Mouse (Mus musculus) forebrain, postnatal 0 days (tissue): ENCODE measurements around the gene Lamp1. TPM values are rescaled to one million over a fixed set of nuclear protein-coding genes. Genes with fewer than 3 reads are reported as not detected.

Experiments used
- ATAC-seq: fragments of 200-750 bp; cut with Nextera tagmentation; 2 replicates; pipeline ENCODE4 v1.8.0; 2017; ENCODE audit warnings: mild to moderate bottlenecking, moderate library complexity
- DNase-seq: peaks from one replicate; pipeline ENCODE4 v3.0.0-alpha.2; 2015
- H3K27ac ChIP-seq: fragments of 300-500 bp; sonication (generic); 2 replicates; pipeline ENCODE4 v1.5.1; 2014; ENCODE audit warnings: low read depth, mild to moderate bottlenecking, antibody characterized with exemption, low read length, moderate library complexity, mixed read lengths
- H3K27me3 ChIP-seq: fragments of 300-500 bp; sonication (generic); 2 replicates; pipeline ENCODE4 v1.6.1; 2014; ENCODE audit warnings: mild to moderate bottlenecking, low read length, mixed read lengths; ENCODE audit not compliant: insufficient read depth
- H3K36me3 ChIP-seq: fragments of 300-500 bp; sonication (generic); 2 replicates; pipeline ENCODE4 v1.6.1; 2014; ENCODE audit warnings: mild to moderate bottlenecking, moderate library complexity; ENCODE audit not compliant: insufficient read depth
- H3K4me1 ChIP-seq: fragments of 300-500 bp; sonication (generic); 2 replicates; pipeline ENCODE4 v1.6.1; 2014; ENCODE audit warnings: antibody characterized with exemption; ENCODE audit not compliant: insufficient read depth
- H3K4me2 ChIP-seq: fragments of 300-500 bp; sonication (generic); 2 replicates; pipeline ENCODE4 v1.6.1; 2014; ENCODE audit warnings: low read depth, mild to moderate bottlenecking, moderate library complexity
- H3K4me3 ChIP-seq: fragments of 300-500 bp; sonication (generic); 2 replicates; pipeline ENCODE4 v1.5.1; 2014; ENCODE audit warnings: low read depth, low read length, mixed read lengths
- H3K9ac ChIP-seq: fragments of 300-500 bp; sonication (generic); 2 replicates; pipeline ENCODE4 v1.6.1; 2014; ENCODE audit warnings: mild to moderate bottlenecking
- H3K9me3 ChIP-seq: fragments of 300-500 bp; sonication (generic); 2 replicates; pipeline ENCODE4 v1.6.1; 2016; ENCODE audit warnings: low read length
- CTCF ChIP-seq: sonication (generic); IDR thresholded peaks from 2 replicates; pipeline ENCODE4 v1.5.1; 2016; ENCODE audit warnings: antibody characterized with exemption, control low read depth, low read depth
- WGBS: fragments of 180-500 bp; shearing (Covaris S2); extraction: QIAGEN DNeasy Blood & Tissue Kit; methylation state at CpG from one replicate; pipeline ENCODE4 v1.1.7; 2014; 5-methylcytosine and 5-hydroxymethylcytosine counted together
- polyA plus RNA-seq: library from polyadenylated mRNA; unstranded; fragments of >200 nt; fragmentation: Nextera tagmentation; extraction: Ambion mirVana; gene quantifications from 2 replicates; pipeline ENCODE4 v1.2.1, GENCODE M21; 2015
- total RNA-seq: library from RNA; depleted of rRNA; stranded (reverse); fragments of >200 nt; gene quantifications from 2 replicates; pipeline ENCODE4 v1.2.3, GENCODE M21; 2014

Lamp1 gene
- total and polyA plus RNA-seq, 2 experiments from 2014 or later, result 295 to 373 TPM

- no peak for TF ChIP-seq CTCF
- no peak for DNase-seq
- H3K9ac ChIP-seq, result no peak overlapping the region
- no peaks in the 10 kb centered on the region for H3K27me3 ChIP-seq
- 83% methylated on average over 3 of the region's 3 CpGs for WGBS
- no peak overlapping the region for H3K27ac ChIP-seq
- H3K4me1 ChIP-seq, result peaks cover 9% of the 10 kb centered on the region; the same call in 1 of the 2 replicates
- no peak for ATAC-seq
- peak overlapping the region; percentile 90; the same call in 1 of the 2 replicates for H3K4me2 ChIP-seq
- H3K4me3 ChIP-seq, result no peak overlapping the region
- H3K9me3 ChIP-seq, result no peaks in the 10 kb centered on the region
- no peaks in the 10 kb centered on the region; the same call in 1 of the 2 replicates for H3K36me3 ChIP-seq
These were observed 1.7 kb downstream of the Lamp1 start for GRCm38 (mm10) chr8:13160691-13161090.

GRCm38 (mm10) chr8:13162098-13162497 is 3.1 kb downstream of the Lamp1 start:
- H3K9ac ChIP-seq, result no peak overlapping the region
- peaks cover 9% of the 10 kb centered on the region; the same call in 1 of the 2 replicates for H3K4me1 ChIP-seq
- 86% methylated on average over 6 of the region's 6 CpGs for WGBS
- H3K4me3 ChIP-seq, result no peak overlapping the region
- no peaks in the 10 kb centered on the region; the same call in 1 of the 2 replicates for H3K36me3 ChIP-seq
- H3K4me2 ChIP-seq, result no peak overlapping the region
- ATAC-seq (no peak), DNase-seq (no peak)
- H3K27me3 ChIP-seq, result no peaks in the 10 kb centered on the region
- TF ChIP-seq CTCF, result no peak
- no peaks in the 10 kb centered on the region for H3K9me3 ChIP-seq
- H3K27ac ChIP-seq, result no peak overlapping the region

- H3K9ac ChIP-seq, result no peak overlapping the region
- DNase-seq (no peak), ATAC-seq (no peak)
- peaks cover 7% of the 10 kb centered on the region; the same call in 1 of the 2 replicates for H3K4me1 ChIP-seq
- no peak overlapping the region for H3K4me3 ChIP-seq
- peaks cover 6% of the 10 kb centered on the region; the same call in 1 of the 2 replicates for H3K36me3 ChIP-seq
- TF ChIP-seq CTCF, result no peak
- no peak overlapping the region for H3K4me2 ChIP-seq
- H3K27ac ChIP-seq, result no peak overlapping the region
- no peaks in the 10 kb centered on the region for H3K9me3 ChIP-seq
- WGBS, result 95% methylated on average over 1 of the region's 1 CpGs
- H3K27me3 ChIP-seq, result no peaks in the 10 kb centered on the region
These were observed 4.6 kb downstream of the Lamp1 start for GRCm38 (mm10) chr8:13163563-13163962.

GRCm38 (mm10) chr8:13164361-13164760 is 5.4 kb downstream of the Lamp1 start:
- DNase-seq, result no peak
- H3K36me3 ChIP-seq, result peaks cover 11% of the 10 kb centered on the region
- 88% methylated on average over 5 of the region's 5 CpGs for WGBS
- H3K9ac ChIP-seq, result no peak overlapping the region
- no peak overlapping the region for H3K4me3 ChIP-seq
- H3K27ac ChIP-seq, result no peak overlapping the region
- H3K27me3 ChIP-seq, result no peaks in the 10 kb centered on the region
- H3K9me3 ChIP-seq, result no peaks in the 10 kb centered on the region
- TF ChIP-seq CTCF, result no peak
- ATAC-seq, result no peak
- H3K4me2 ChIP-seq, result no peak overlapping the region
- 0 out of 2 replicates have a peak, but pooled peaks cover 6% of the 10 kb centered on the region for H3K4me1 ChIP-seq

GRCm38 (mm10) chr8:13170510-13170909 is 11.5 kb downstream of the Lamp1 start:
- no peaks in the 10 kb centered on the region for H3K27me3 ChIP-seq
- 69% methylated on average over 1 of the region's 1 CpGs for WGBS
- H3K9ac ChIP-seq, result no peak overlapping the region
- H3K36me3 ChIP-seq, result peaks cover 60% of the 10 kb centered on the region
- no peak overlapping the region for H3K27ac ChIP-seq
- ATAC-seq, result no peak
- no peak for DNase-seq
- no peaks in the 10 kb centered on the region for H3K4me1 ChIP-seq
- no peaks in the 10 kb centered on the region for H3K9me3 ChIP-seq
- H3K4me2 ChIP-seq, result no peak overlapping the region
- no peak overlapping the region for H3K4me3 ChIP-seq
- no peak for TF ChIP-seq CTCF

GRCm38 (mm10) chr8:13174305-13174704 is 15.3 kb downstream of the Lamp1 start:
- DNase-seq (no peak), ATAC-seq (no peak)
- H3K27me3 ChIP-seq, result no peaks in the 10 kb centered on the region
- no peak overlapping the region for H3K27ac ChIP-seq
- no peaks in the 10 kb centered on the region for H3K4me1 ChIP-seq
- peaks cover 80% of the 10 kb centered on the region for H3K36me3 ChIP-seq
- no peak overlapping the region for H3K4me3 ChIP-seq
- no peak for TF ChIP-seq CTCF
- H3K4me2 ChIP-seq, result no peak overlapping the region
- no peak overlapping the region for H3K9ac ChIP-seq
- H3K9me3 ChIP-seq, result no peaks in the 10 kb centered on the region
- 90% methylated on average over 4 of the region's 4 CpGs for WGBS

- ATAC-seq (no peak), DNase-seq (no peak)
- Histone ChIP-seq H3K4me3 (no peak overlapping the region), H3K27ac (no peak overlapping the region), H3K9me3 (no peaks in the 10 kb centered on the region), H3K36me3 (peaks cover 76% of the 10 kb centered on the region), H3K9ac (no peak overlapping the region), H3K4me2 (no peak overlapping the region), H3K4me1 (no peaks in the 10 kb centered on the region), H3K27me3 (no peaks in the 10 kb centered on the region)
- WGBS, result 83% methylated on average over 4 of the region's 4 CpGs
- TF ChIP-seq CTCF, result no peak
These were observed 15.8 kb downstream of the Lamp1 start for GRCm38 (mm10) chr8:13174811-13175210.
